In the genomic region with DNA sequence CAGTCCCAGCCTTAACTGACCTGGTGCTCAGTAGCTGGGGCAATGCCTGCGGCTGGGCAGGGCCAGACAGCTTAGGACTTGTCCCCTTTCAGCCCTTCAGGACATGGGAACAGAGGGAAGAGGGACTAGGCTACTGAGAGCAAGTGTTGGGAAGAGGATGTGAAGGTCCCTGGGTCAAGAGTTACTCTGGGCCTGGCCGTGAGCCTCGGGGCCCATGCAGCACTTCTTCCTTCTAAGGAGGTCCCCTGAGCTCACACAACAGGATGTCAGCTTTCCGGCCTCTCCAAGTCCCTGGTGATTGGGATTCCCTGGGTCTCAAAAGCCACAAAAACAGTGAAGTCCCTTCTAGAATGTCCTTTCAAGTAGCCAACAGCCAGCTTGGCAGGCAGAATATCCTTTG, we compare ENCODE assay signal across 14 mouse cellular contexts. TPM values are rescaled to one million over a fixed set of nuclear protein-coding genes. Genes with fewer than 3 reads are reported as not detected.
DNase-seq lines count a peak whose midpoint lies in the region; ATAC-seq and TF ChIP-seq lines count a peak whose summit lies in the region.
"Had no signal": no experiment of that assay in that cellular context is flagged by ENCODE, and none has a peak within 500 bp of the region (broad histone marks: within the 10 kb centered on the region; RNA-seq: fewer than 3 reads in every experiment).

No protein-coding gene starts in this region.

- peaks cover 20% of the 10 kb centered on the region for H3K4me1 ChIP-seq in heart, embryonic 11.5 days (ENCODE audit: control insufficient read depth, insufficient read depth, low read length)
- H3K4me1 ChIP-seq in kidney, embryonic 16.5 days (ENCODE audit: insufficient read depth, low read length): peaks cover 16% of the 10 kb centered on the region

- H3K9me3 ChIP-seq in heart, embryonic 11.5 days (replicated peaks; ENCODE audit: control insufficient read depth, low read length): no peaks in the 10 kb centered on the region
- H3K9me3 ChIP-seq in kidney, embryonic 16.5 days (ENCODE audit: low read length): no peaks in the 10 kb centered on the region

- no peak overlapping the region for H3K4me2 ChIP-seq in heart, embryonic 11.5 days
- H3K4me2 ChIP-seq in kidney, embryonic 16.5 days (replicated peaks; ENCODE audit: low read depth, low read length): no peak overlapping the region

- H3K36me3 ChIP-seq in heart, embryonic 11.5 days (ENCODE audit: control insufficient read depth, insufficient read depth, low read length): peaks cover 15% of the 10 kb centered on the region
- peaks cover 34% of the 10 kb centered on the region for H3K36me3 ChIP-seq in kidney, embryonic 16.5 days (ENCODE audit: insufficient read depth, low read length)

- no peak for DNase-seq in layer of hippocampus, adult 2 months (ENCODE audit: low spot score in 2 of 2)
- no peak for DNase-seq in layer of hippocampus, postnatal 10 days (ENCODE audit: low spot score in 2 of 2)
- DNase-seq in lung, postnatal 25 days (ENCODE audit: low spot score): peak; percentile 34
- no peak for DNase-seq in thymus, postnatal 36 days
- DNase-seq in urinary bladder, postnatal 10 days (ENCODE audit: low spot score): no peak
- DNase-seq: embryo, embryonic 11 days; retina, postnatal 1 day had no signal

- no peak overlapping the region for H3K4me3 ChIP-seq in layer of hippocampus, adult 2 months
- no peak overlapping the region for H3K4me3 ChIP-seq in heart, embryonic 11.5 days (ENCODE audit: low read depth, low read length)
- H3K4me3 ChIP-seq in kidney, embryonic 16.5 days (ENCODE audit: low read length): no peak overlapping the region
- H3K4me3 ChIP-seq: myocyte had no signal

- H3K27me3 ChIP-seq in heart, embryonic 11.5 days (ENCODE audit: control insufficient read depth, insufficient read depth, low read length): no peaks in the 10 kb centered on the region
- no peaks in the 10 kb centered on the region for H3K27me3 ChIP-seq in kidney, embryonic 16.5 days (ENCODE audit: insufficient read depth, low read length)

- H3K9ac ChIP-seq in heart, embryonic 11.5 days (ENCODE audit: low read depth, low read length): no peak overlapping the region
- no peak overlapping the region for H3K9ac ChIP-seq in kidney, embryonic 16.5 days (replicated peaks; ENCODE audit: low read length)

- 72% methylated on average over 4 of the region's 4 CpGs for WGBS in heart, embryonic 11.5 days (ENCODE audit: insufficient replicate concordance)
- 72% methylated on average over 4 of the region's 4 CpGs for WGBS in kidney, embryonic 16.5 days

- peak overlapping the region; percentile 100 for H3K27ac ChIP-seq in layer of hippocampus, adult 2 months
- peak overlapping the region; percentile 35; the same call in 1 of the 2 replicates for H3K27ac ChIP-seq in heart, embryonic 11.5 days (ENCODE audit: low read depth, low read length)
- H3K27ac ChIP-seq in kidney, embryonic 16.5 days (ENCODE audit: low read length): peak overlapping the region; percentile 55

- TF ChIP-seq CTCF in layer of hippocampus, adult 2 months (conservative IDR thresholded peaks at IDR 0.05): no peak

- no peak for ATAC-seq in heart, embryonic 11.5 days (replicated peaks; ENCODE audit: insufficient number of reproducible peaks, low FRiP score, low TSS enrichment)
- no peak for ATAC-seq in kidney, embryonic 16.5 days (ENCODE audit: low FRiP score, low TSS enrichment)

RNA-seq across cellular contexts. Expression of gene Limd2, which starts 2.9 kb away (rescaled TPM):
- 100 to 1,000 TPM; 153 TPM for total RNA-seq in layer of hippocampus, adult 2 months (2021)
- total RNA-seq in layer of hippocampus, postnatal 10 days (2021): 100 to 1,000 TPM; 100 to 112 TPM
- 145 and 151 TPM in 2 replicates for polyA plus RNA-seq in heart, embryonic 11.5 days (2014; fragmentation: Nextera tagmentation; extraction: Ambion mirVana)
- 207 and 214 TPM in 2 replicates for polyA plus RNA-seq in kidney, embryonic 16.5 days (2015; fragmentation: Nextera tagmentation; extraction: Ambion mirVana)

RNA-seq across cellular contexts. Expression of gene Gm10840, which starts 2.9 kb away (rescaled TPM):
- total RNA-seq in layer of hippocampus, adult 2 months (2021): not detected
- total RNA-seq in layer of hippocampus, postnatal 10 days (2021): not detected
- not detected in 2 replicates for polyA plus RNA-seq in heart, embryonic 11.5 days (2014; fragmentation: Nextera tagmentation; extraction: Ambion mirVana)
- polyA plus RNA-seq in kidney, embryonic 16.5 days (2015; fragmentation: Nextera tagmentation; extraction: Ambion mirVana): not detected in 2 replicates
- polyA plus RNA-seq: forebrain, embryonic 11.5 days; intestine, embryonic 14.5 days; myocyte; stomach, embryonic 14.5 days; urinary bladder, adult 2 months had no signal

RNA-seq across cellular contexts. Expression of gene Strada, which starts 38.4 kb away (rescaled TPM):
- total RNA-seq in layer of hippocampus, adult 2 months (2021): 10 to 100 TPM; 32.0 to 34.3 TPM
- total RNA-seq in layer of hippocampus, postnatal 10 days (2021): 10 to 100 TPM; 28.8 to 32.3 TPM
- 22.4 and 26.6 TPM in 2 replicates for polyA plus RNA-seq in heart, embryonic 11.5 days (2014; fragmentation: Nextera tagmentation; extraction: Ambion mirVana)
- polyA plus RNA-seq in kidney, embryonic 16.5 days (2015; fragmentation: Nextera tagmentation; extraction: Ambion mirVana): 32.1 and 33.3 TPM in 2 replicates

RNA-seq across cellular contexts. Expression of gene Ccdc47, which starts 52.6 kb away (rescaled TPM):
- 10 to 100 TPM; 89.8 to 98.2 TPM for total RNA-seq in layer of hippocampus, adult 2 months (2021)
- 100 to 1,000 TPM; 101 to 102 TPM for total RNA-seq in layer of hippocampus, postnatal 10 days (2021)
- polyA plus RNA-seq in heart, embryonic 11.5 days (2014; fragmentation: Nextera tagmentation; extraction: Ambion mirVana): 58.9 and 91.1 TPM in 2 replicates
- polyA plus RNA-seq in kidney, embryonic 16.5 days (2015; fragmentation: Nextera tagmentation; extraction: Ambion mirVana): 96.0 and 101 TPM in 2 replicates

RNA-seq across cellular contexts. Expression of gene Ddx42, which starts 53.2 kb away (rescaled TPM):
- 10 to 100 TPM; 69.8 to 71.1 TPM for total RNA-seq in layer of hippocampus, adult 2 months (2021)
- total RNA-seq in layer of hippocampus, postnatal 10 days (2021): 10 to 100 TPM; 70.6 to 80.4 TPM
- 45.3 and 58.3 TPM in 2 replicates for polyA plus RNA-seq in heart, embryonic 11.5 days (2014; fragmentation: Nextera tagmentation; extraction: Ambion mirVana)
- polyA plus RNA-seq in kidney, embryonic 16.5 days (2015; fragmentation: Nextera tagmentation; extraction: Ambion mirVana): 81.5 and 88.1 TPM in 2 replicates

Comparison
In these comparisons a context has a peak if more than half of its experiments do, and no peak if none do; other contexts are left out.
1. H3K27ac ChIP-seq: peak in every context shown above with its lines; median percentile 100 in layer of hippocampus, adult 2 months; 55 in kidney, embryonic 16.5 days; 35 in heart, embryonic 11.5 days.